Mouse (Mus musculus) heart, embryonic 16.5 days (tissue): ENCODE measurements around the gene Zmiz1. TPM values are rescaled to one million over a fixed set of nuclear protein-coding genes. Genes with fewer than 3 reads are reported as not detected.

Source experiments
- ATAC-seq: fragments of 200-750 bp; cut with Nextera tagmentation; replicated peaks from 2 replicates; pipeline ENCODE4 v1.8.0; 2017; ENCODE audit warnings: moderate number of reproducible peaks; ENCODE audit not compliant: insufficient read depth, low FRiP score; ENCODE audit errors: extremely low read depth
- H3K27ac ChIP-seq: fragments of 300-500 bp; sonication (generic); 2 replicates; pipeline ENCODE4 v1.5.1; 2014; ENCODE audit warnings: mild to moderate bottlenecking, low read length, control low read depth, moderate library complexity
- H3K27me3 ChIP-seq: fragments of 300-500 bp; sonication (generic); 2 replicates; pipeline ENCODE4 v1.6.1; 2014; ENCODE audit warnings: low read length, mixed read lengths; ENCODE audit not compliant: control insufficient read depth, insufficient read depth
- H3K36me3 ChIP-seq: fragments of 300-500 bp; sonication (generic); 2 replicates; pipeline ENCODE4 v1.6.1; 2014; ENCODE audit not compliant: control insufficient read depth, insufficient read depth
- H3K4me1 ChIP-seq: fragments of 300-500 bp; sonication (generic); 2 replicates; pipeline ENCODE4 v1.6.1; 2014; ENCODE audit warnings: low read length, mixed read lengths; ENCODE audit not compliant: control insufficient read depth, insufficient read depth
- H3K4me2 ChIP-seq: fragments of 300-500 bp; sonication (generic); 2 replicates; pipeline ENCODE4 v1.6.1; 2014; ENCODE audit warnings: low read depth, mild to moderate bottlenecking, control low read depth, low read length
- H3K4me3 ChIP-seq: fragments of 300-500 bp; sonication (generic); 2 replicates; pipeline ENCODE4 v1.5.1; 2014; ENCODE audit warnings: mild to moderate bottlenecking, control low read depth, low read length
- H3K9ac ChIP-seq: fragments of 300-500 bp; sonication (generic); 2 replicates; pipeline ENCODE4 v1.6.1; 2014; ENCODE audit warnings: low read length, control low read depth
- H3K9me3 ChIP-seq: fragments of 300-500 bp; sonication (generic); replicated peaks from 2 replicates; pipeline ENCODE4 v1.6.1; 2016; ENCODE audit warnings: low read length; ENCODE audit not compliant: control insufficient read depth
- WGBS: fragments of 180-500 bp; shearing (Covaris S2); extraction: QIAGEN DNeasy Blood & Tissue Kit; methylation state at CpG from one replicate; pipeline ENCODE4 v1.1.7; 2014; 5-methylcytosine and 5-hydroxymethylcytosine counted together
- polyA plus RNA-seq: library from polyadenylated mRNA; unstranded; fragments of >200 nt; fragmentation: Nextera tagmentation; extraction: Ambion mirVana; gene quantifications from 2 replicates; pipeline ENCODE4 v1.2.1, GENCODE M21; 2015

Zmiz1 gene
- polyA plus RNA-seq, 1 experiment from 2014 or later = 20.6 TPM

DNA sequence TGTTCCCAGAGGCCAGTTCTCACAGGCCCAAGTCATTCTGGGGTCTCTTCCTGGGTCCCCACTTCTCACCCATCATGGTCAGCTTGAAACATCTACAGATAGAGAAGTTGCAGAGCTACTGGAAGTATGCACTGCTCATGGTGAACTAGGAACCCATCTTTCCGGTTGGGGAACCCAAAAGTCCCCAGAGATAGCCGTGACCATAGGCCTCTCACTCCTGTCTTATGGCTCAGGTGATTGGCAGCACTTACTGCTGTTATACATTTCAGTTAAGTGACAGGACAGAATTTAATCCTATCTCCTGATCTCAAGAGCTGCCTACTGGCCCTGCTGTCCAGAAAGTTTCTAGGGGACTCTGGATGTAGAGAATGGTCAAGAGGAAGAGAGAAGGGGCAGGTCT is 24.3 kb downstream of the Zmiz1 start:
- H3K9me3 ChIP-seq = no peaks in the 10 kb centered on the region
- no peak overlapping the region for H3K4me2 ChIP-seq
- peaks cover 93% of the 10 kb centered on the region for H3K4me1 ChIP-seq
- WGBS = 84% methylated on average over 2 of the region's 2 CpGs
- ATAC-seq = no peak
- H3K9ac ChIP-seq = no peak overlapping the region
- no peak overlapping the region for H3K4me3 ChIP-seq
- peak overlapping the region; percentile 68 for H3K27ac ChIP-seq
- no peaks in the 10 kb centered on the region for H3K27me3 ChIP-seq
- H3K36me3 ChIP-seq = no peaks in the 10 kb centered on the region

- Histone ChIP-seq H3K9ac (peak overlapping the region; percentile 18), H3K27me3 (no peaks in the 10 kb centered on the region), H3K9me3 (no peaks in the 10 kb centered on the region), H3K27ac (peak overlapping the region; percentile 68), H3K4me2 (no peak overlapping the region), H3K4me3 (no peak overlapping the region), H3K4me1 (peaks cover 93% of the 10 kb centered on the region), H3K36me3 (no peaks in the 10 kb centered on the region)
- peak; percentile 24; the same call in 1 of the 2 replicates for ATAC-seq
- 25% methylated on average over 5 of the region's 5 CpGs for WGBS
Measured at GRCm38 (mm10) chr14:25484049-25484448, 25.1 kb downstream of the Zmiz1 start.

DNA sequence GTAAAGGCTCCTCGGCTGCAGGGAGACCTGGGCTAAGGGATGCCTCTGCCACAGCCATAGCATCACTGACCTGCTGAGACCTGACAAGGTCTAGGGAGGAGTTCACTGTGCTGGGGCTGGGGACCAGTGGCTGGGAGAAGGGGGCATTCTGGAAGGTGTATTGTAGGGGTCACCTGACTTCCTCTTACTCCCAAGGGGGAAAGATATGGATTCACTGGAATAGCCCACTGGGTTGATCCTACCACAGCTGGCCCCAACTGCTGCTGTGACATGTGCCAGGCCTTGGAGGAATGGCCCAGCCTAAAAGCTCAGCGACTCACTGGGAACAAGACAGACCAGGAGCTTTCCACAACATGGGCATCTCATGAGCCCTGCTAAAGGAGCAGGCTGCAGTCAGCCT is 27.2 kb downstream of the Zmiz1 start:
- H3K27ac ChIP-seq = peak overlapping the region; percentile 92
- peak overlapping the region; percentile 47 for H3K9ac ChIP-seq
- no peaks in the 10 kb centered on the region for H3K36me3 ChIP-seq
- H3K27me3 ChIP-seq = no peaks in the 10 kb centered on the region
- H3K4me1 ChIP-seq = peaks cover 91% of the 10 kb centered on the region
- no peak overlapping the region for H3K4me3 ChIP-seq
- no peaks in the 10 kb centered on the region for H3K9me3 ChIP-seq
- H3K4me2 ChIP-seq = no peak overlapping the region
- no peak for ATAC-seq
- WGBS = 64% methylated on average over 2 of the region's 2 CpGs

DNA sequence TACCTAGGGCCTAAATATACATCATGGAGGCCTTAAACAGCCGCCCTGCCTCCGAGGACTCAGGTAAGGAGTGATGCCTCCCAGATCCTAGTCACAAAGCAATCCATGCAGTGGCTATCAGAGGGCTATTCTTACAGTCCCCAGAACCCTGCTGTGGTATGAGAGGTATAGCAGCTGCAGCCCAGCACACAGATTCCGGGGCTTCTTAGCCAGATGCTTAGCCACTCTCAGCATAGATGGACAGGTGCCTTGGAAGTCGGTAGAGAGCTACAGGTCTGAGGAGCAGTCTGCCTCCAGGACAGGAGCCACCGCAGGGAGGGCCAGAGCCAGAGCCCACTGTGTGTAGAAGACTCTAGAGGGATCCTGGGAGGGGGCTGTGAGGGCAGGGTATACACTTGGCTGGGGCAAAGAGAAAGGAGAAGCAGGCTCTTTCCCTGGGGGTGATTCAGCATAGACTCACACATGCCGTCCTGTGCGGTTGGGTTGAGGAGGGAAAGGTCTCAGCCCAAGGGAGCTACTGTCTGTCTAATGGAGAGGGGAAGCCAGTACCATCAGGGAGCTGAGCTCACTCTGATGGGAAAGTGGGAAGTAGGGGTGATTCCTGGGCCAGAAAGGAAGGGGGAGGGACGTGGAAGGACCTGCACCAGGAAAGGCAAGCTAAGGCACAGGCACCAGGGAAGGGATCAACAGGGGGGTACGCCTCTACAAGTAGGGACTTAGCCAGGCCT is 27.9 kb downstream of the Zmiz1 start:
- no peak for ATAC-seq
- Histone ChIP-seq H3K9ac (peak overlapping the region; percentile 64), H3K27ac (peak overlapping the region; percentile 92)

DNA sequence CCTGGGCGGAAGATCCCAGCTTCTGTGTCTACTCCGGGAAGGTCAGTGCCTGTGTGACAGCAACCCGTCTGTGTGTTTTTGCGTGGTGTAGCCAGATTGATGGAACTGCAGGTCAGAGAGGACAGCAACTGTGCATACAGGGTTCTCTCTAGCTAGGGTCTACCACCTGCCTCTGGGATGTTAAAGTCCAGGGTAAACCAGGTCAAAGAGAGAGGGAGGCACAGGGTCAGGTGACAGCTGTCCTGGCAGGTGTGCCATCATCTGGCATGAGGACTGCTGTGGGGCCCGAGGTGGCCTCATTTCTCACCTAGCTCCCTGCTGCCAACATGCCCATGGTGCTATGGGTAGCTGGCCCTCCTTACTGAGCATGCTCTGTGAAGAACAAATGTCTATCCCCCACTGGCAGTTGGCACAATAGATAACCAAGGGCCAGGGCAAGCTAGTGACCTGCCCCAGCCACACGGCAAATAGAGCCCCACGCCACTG is 28.5 kb downstream of the Zmiz1 start:
- H3K4me2 ChIP-seq = peak overlapping the region; percentile 35

More for the DNA sequence above, 27.9 kb downstream of the Zmiz1 start:
- no peaks in the 10 kb centered on the region for H3K9me3 ChIP-seq
- WGBS = 52% methylated on average over 9 of the region's 9 CpGs
- no peaks in the 10 kb centered on the region for H3K36me3 ChIP-seq
- no peaks in the 10 kb centered on the region for H3K27me3 ChIP-seq
- no peak overlapping the region for H3K4me3 ChIP-seq
- H3K4me1 ChIP-seq = peaks cover 91% of the 10 kb centered on the region
- H3K4me2 ChIP-seq = no peak overlapping the region

DNA sequence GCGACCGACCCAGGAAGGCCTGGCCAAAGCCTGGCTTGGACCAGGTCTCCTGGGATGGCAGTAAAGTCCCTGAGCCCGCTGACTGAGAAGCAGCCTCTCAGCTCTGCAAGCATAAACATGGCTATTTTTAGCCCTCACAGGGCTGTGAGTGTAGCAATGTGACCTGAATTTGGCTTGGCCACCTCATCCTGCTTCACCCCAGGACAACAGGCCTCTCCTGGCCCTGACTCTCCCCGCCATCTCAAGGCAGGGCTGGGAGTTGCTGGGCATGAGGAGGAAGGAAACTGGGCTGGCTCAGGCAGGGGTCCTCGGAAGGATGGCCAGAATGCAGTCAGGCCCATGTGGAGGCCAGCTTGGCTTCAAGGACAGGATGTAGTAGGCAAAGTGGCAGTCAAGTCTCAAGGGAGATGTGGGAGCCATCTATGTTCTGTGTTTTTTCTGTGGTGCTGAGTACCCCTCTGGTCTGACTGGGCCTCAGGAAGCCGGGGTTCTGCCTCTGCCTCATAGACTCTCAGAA is 29.2 kb downstream of the Zmiz1 start:
- peaks cover 94% of the 10 kb centered on the region for H3K4me1 ChIP-seq
- peak overlapping the region; percentile 64 for H3K9ac ChIP-seq
- 17% methylated on average over 6 of the region's 6 CpGs for WGBS
- no peaks in the 10 kb centered on the region for H3K36me3 ChIP-seq
- H3K4me3 ChIP-seq = no peak overlapping the region
- peak overlapping the region; percentile 92 for H3K27ac ChIP-seq
- peak overlapping the region; percentile 35 for H3K4me2 ChIP-seq
- H3K9me3 ChIP-seq = no peaks in the 10 kb centered on the region
- ATAC-seq = peak; percentile 65
- H3K27me3 ChIP-seq = no peaks in the 10 kb centered on the region

More for the DNA sequence above, 28.5 kb downstream of the Zmiz1 start:
- Histone ChIP-seq H3K27me3 (no peaks in the 10 kb centered on the region), H3K27ac (peak overlapping the region; percentile 92), H3K9me3 (no peaks in the 10 kb centered on the region), H3K4me3 (no peak overlapping the region), H3K9ac (peak overlapping the region; percentile 64), H3K36me3 (no peaks in the 10 kb centered on the region), H3K4me1 (peaks cover 91% of the 10 kb centered on the region)
- no peak for ATAC-seq
- 43% methylated on average over 7 of the region's 7 CpGs for WGBS

DNA sequence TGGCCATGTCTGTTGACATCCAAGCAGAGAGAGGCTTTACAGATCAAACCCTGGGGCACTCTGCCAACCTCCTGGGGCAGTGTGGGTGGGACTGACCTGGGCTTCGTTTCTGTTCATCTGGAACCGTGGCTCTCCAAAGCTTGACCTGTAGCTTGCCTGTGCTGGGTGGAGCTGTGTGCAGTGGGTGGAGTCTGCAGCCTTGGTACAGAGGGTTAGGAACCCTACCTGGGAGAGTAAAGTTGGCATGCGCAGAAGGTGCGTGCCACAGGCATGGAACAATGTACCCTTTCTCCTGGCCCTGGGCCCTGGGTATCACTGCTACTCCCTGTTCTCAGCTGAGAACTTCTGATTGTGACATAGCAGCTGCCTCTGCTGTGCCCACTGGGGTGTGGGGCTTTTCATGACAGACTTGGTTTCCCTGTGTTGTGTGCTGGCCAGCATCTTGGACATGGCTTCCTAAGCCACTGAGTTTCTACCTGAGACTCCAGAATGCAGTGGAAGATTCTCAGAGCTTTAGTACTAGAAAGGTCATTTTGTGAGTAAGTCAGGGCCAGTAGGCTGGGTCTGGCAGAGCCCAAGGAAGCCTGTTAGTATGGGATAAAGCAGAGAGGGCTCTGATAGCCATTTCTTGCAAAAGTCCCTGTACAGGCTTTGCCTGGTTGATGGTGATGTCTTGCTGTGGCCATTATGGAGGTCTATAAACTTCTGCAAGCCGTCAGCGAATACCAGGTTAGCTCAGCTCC is 30.5 kb downstream of the Zmiz1 start:
- H3K4me3 ChIP-seq = no peak overlapping the region
- ATAC-seq = peak; percentile 16; the same call in 1 of the 2 replicates
- H3K9me3 ChIP-seq = no peaks in the 10 kb centered on the region
- no peak overlapping the region; the same call in 1 of the 2 replicates for H3K9ac ChIP-seq
- no peaks in the 10 kb centered on the region for H3K36me3 ChIP-seq
- H3K4me2 ChIP-seq = no peak overlapping the region
- H3K27me3 ChIP-seq = no peaks in the 10 kb centered on the region
- WGBS = 54% methylated on average over 6 of the region's 6 CpGs
- peaks cover 89% of the 10 kb centered on the region for H3K4me1 ChIP-seq
- peak overlapping the region; percentile 92 for H3K27ac ChIP-seq

GRCm38 (mm10) chr14:25491961-25492360 is 33.0 kb downstream of the Zmiz1 start:
- no peaks in the 10 kb centered on the region for H3K27me3 ChIP-seq
- no peak for ATAC-seq
- 78% methylated on average over 5 of the region's 5 CpGs for WGBS
- no peak overlapping the region for H3K9ac ChIP-seq
- no peak overlapping the region for H3K27ac ChIP-seq
- no peaks in the 10 kb centered on the region for H3K36me3 ChIP-seq
- no peak overlapping the region for H3K4me2 ChIP-seq
- no peak overlapping the region for H3K4me3 ChIP-seq
- H3K9me3 ChIP-seq = no peaks in the 10 kb centered on the region
- H3K4me1 ChIP-seq = peaks cover 87% of the 10 kb centered on the region
